Mouse (Mus musculus) kidney, adult 11 months (tissue): ENCODE results near the gene Usp17lb.
"Not testable (repeated sequence)": the region's sequence is repeated elsewhere in the genome, so short reads cannot be mapped to it uniquely, and the experiment has no call there.

Source experiments
- DNase-seq: peaks from one replicate; pipeline ENCODE4 v3.0.0; 2022

The Usp17lb gene

DNA sequence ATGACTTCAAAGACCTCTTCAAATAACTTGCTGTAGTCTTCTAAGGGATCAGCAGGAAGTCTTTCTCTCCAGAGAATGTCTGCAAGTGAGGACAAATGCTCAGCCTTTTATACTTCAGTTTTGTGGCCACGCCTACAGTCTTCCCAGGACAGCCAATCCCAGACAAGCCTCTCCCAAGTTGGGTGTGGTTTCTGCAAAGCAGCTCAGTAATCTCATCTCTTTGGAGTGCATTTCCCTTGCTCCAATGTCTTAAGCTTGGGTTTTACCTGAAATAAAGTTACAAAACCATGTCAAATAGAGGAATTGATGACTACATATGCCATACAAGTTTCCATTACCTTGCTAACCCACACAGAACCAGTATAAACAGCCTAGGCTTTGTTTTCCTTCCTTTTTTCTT is at the start of gene Usp17lb:
TSS of gene Usp17lb (minus strand) at position 101 of the 400 bp plus-strand sequence.
- DNase-seq: no peak

DNA sequence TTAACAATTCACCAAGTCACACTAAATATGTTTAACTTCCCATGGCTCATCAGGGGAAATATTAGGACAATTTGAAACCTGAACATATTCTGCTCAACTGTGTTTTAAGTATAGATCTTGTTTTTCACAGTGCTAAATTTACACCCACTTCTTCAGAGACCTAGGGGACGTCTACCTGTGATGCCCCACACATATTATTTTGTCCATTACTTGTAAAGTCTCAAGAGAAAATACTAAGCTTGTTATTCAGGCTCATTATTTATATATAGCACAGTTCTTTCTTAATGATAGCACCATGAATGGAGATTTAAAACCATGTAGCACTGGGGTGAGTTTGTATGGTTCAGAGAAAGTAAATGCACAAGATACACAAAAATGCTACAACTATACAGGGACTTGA is 35.3 kb upstream of the Usp17lb start, which contains the start of gene Olfr665:
TSS of gene Olfr665 (plus strand) at position 301 of the 400 bp plus-strand sequence.
- no peak for DNase-seq

DNA sequence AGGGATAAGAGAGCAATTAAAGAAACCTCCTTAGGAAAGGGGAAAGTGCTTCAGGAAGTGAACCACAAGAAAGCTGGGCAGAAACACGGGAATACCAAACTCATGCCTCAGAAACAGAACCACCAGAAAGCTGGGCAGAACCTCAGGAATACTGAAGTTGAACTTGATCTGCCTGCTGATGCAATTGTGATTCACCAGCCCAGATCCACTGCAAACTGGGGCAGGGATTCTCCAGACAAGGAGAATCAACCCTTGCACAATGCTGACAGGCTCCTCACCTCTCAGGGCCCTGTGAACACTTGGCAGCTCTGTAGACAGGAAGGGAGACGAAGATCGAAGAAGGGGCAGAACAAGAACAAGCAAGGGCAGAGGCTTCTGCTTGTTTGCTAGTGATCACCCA is 19.0 kb upstream of the Usp17lb start:
- no peak for DNase-seq

DNA sequence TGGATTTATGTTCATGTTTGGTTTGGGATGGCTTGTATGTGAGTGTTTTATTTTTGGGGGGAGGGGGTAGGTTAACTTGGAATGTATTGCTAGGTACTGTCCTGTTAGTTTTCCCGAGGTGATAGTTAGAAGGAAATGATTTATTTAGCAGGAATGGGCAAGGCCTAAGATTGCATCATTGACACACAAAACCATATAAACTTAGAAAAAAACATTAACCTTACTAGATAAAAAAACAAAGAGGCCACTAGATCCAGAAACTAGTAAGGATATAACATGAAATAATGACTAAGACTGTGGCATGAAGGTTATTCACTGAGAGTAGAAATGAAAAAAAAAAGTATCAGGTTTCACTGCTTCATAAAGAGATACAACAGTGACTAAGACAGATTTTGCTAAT is 15.3 kb upstream of the Usp17lb start:
- DNase-seq: no peak

DNA sequence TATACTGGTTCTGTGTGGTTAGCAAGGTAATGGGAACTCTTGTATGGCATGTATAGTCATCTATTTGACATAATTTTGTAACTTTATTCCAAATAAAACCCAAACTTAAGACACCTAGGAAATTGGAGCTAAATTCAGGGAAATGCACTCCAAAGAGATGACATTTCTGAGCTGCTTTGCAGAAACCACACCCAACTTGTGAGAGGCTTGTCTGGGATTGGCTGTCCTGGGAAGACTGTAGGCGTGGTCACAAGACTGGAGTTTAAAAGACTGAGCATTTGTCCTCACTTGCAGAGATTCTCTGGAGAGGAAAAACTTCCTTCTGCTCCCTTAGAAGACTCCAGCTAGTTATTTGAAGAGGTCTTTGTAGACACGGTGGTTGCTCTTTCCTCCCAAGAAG is 14.3 kb upstream of the Usp17lb start, which contains the start of gene Usp17la:
TSS of gene Usp17la (plus strand) at position 301 of the 400 bp plus-strand sequence.
- not testable (repeated sequence) for DNase-seq

DNA sequence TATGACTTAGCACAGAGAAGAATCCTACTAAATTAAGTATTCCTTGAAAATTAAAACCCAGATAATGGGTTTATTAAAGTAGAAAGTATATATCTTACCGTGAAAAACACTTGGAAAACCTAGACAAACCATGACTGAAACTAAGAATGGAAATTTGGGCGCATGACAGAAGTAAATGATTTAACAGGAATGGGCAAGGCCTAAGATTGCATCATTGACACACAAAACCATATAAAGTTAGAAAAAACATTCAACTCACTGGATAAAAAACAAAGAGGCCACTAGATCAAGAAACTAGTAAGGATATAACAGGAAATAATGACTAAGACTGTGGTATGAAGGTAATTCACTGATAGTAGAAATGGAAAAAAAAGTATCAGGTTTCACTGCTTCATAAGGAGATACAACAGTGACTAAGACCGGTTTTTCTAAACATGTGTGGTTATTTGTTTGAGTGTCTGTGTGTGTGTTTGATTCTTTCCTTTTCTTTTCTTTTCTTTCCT is 12.9 kb upstream of the Usp17lb start:
- DNase-seq: no peak

DNA sequence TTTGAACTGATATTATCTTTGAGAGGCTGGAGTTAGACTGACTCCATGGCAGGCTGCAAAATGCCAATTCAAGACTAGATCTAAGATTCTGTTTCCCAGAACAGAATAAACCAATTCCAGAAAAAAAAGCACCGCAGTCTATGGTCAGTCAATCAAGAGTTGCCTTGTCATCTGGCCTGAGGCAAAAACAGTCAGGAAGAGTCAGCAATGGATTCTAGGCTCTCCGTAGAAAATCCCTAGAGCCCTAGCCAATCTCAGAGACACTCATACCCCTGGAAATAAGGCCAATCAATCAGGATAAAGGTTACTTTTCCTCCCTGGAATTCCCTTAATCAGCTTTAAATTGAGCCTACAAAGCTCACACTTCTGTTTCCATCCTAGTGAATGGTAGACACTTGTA is 9.1 kb upstream of the Usp17lb start:
- DNase-seq: not testable (repeated sequence)

DNA sequence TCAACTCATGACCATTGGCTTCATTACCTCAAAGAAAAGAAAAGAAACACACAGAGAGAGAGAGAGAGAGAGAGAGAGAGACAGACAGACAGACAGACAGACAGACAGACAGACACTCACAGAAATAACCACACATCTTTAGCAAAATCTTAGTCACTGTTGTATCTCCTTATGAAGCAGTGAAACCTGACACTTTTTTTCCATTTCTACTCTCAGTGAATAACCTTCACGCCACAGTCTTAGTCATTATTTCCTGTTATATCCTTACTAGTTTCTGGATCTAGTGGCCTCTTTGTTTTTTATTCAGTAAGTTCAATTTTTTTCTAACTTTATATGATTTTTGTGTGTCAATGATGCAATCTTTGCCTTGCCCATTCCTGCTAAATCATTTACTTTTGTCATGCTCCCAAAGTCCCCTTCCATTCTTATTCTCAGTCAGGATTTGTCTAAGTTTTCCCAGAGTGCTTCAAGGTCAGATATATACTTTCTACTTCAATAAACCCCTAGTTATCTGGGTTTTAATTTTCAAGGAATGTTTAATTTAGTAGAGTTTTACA is 1.4 kb upstream of the Usp17lb start:
- no peak for DNase-seq

DNA sequence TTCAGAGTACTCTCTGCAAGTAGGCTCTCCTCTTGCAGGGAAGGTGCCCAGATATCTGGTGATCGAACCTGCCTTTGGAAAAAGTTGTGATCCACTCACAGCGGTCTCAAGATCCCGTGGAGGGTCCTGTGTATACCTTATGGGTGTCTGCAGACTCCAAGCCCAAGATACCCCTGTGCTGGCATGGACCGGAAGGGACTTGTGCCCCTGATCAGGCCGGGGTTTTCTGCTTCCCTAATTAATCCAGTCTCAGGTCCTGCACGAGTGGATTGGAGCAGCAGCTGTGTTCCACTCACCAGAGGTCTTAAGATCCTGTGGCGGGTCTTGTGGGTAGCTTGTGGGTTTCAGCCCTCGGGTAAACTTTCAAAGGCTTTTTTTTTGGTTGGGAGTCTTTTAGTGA is 32.1 kb downstream of the Usp17lb start:
- DNase-seq: not testable (repeated sequence)

DNA sequence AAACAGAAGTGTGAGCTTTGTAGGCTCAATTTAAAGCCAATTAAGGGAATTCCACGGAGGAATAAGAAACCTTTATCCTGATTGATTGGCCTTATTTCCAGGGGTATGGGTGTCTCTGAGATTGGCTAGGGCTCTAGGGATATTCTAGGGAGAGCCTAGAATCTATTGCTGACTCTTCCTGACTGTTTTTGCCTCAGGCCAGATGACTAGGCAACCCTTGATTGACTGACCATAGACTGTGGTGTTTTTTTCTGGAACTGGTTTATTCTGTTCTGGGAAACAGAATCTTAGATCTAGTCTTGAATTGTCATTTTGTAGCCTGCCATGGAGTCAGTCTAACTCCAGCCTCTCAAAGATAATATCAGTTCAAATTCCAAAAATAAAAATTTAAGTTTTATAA is 51.6 kb downstream of the Usp17lb start:
- no peak for DNase-seq
